ENCODE assay signal across 9 mouse cellular contexts in genomic region chr17:24000404-24000803, GRCm38 (mm10). TPM values are rescaled to one million over a fixed set of nuclear protein-coding genes. Genes with fewer than 3 reads are reported as not detected.
DNase-seq lines count a peak whose midpoint lies in the region; ATAC-seq and TF ChIP-seq lines count a peak whose summit lies in the region.
"Had no signal": no experiment of that assay in that cellular context is flagged by ENCODE, and none has a peak within 500 bp of the region (broad histone marks: within the 10 kb centered on the region; RNA-seq: fewer than 3 reads in every experiment).

No protein-coding gene starts in this region.

- no peaks in the 10 kb centered on the region for H3K79me3 ChIP-seq in C2C12 (ENCODE audit: low read depth)

- no peak for TF ChIP-seq CTCF in C2C12 (IDR thresholded peaks at IDR 0.05; ENCODE audit: control insufficient read depth, insufficient read depth, insufficient read length)

- H3K79me2 ChIP-seq in C2C12 (ENCODE audit: control insufficient read depth, insufficient read depth) = no peaks in the 10 kb centered on the region

- H3K4me3 ChIP-seq in C2C12 (ENCODE audit: insufficient read depth, poor library complexity, severe bottlenecking) = no peak overlapping the region
- no peak overlapping the region for H3K4me3 ChIP-seq in heart, embryonic 15.5 days
- no peak overlapping the region for H3K4me3 ChIP-seq in forebrain, embryonic 11.5 days (ENCODE audit: low read depth, low read length)
- H3K4me3 ChIP-seq in hindbrain, embryonic 14.5 days (replicated peaks; ENCODE audit: low read length) = no peak overlapping the region
- H3K4me3 ChIP-seq in embryonic facial prominence, embryonic 10.5 days = no peak overlapping the region

- 12% methylated on average over 5 of the region's 5 CpGs for WGBS in heart, embryonic 15.5 days
- 86% methylated on average over 5 of the region's 5 CpGs for WGBS in forebrain, embryonic 11.5 days
- WGBS in hindbrain, embryonic 14.5 days = 78% methylated on average over 5 of the region's 5 CpGs
- WGBS in embryonic facial prominence, embryonic 10.5 days = 68% methylated on average over 5 of the region's 5 CpGs

- no peak overlapping the region for H3K9ac ChIP-seq in heart, embryonic 15.5 days
- no peak overlapping the region for H3K9ac ChIP-seq in forebrain, embryonic 11.5 days (ENCODE audit: low read length)
- H3K9ac ChIP-seq in hindbrain, embryonic 14.5 days = no peak overlapping the region

- no peak overlapping the region for H3ac ChIP-seq in C2C12 (ENCODE audit: control insufficient read depth, insufficient read length, low read depth)

- peaks cover 20% of the 10 kb centered on the region for H3K4me1 ChIP-seq in heart, embryonic 15.5 days (replicated peaks)
- no peaks in the 10 kb centered on the region for H3K4me1 ChIP-seq in forebrain, embryonic 11.5 days (replicated peaks; ENCODE audit: control insufficient read depth, insufficient read depth, low read length)
- H3K4me1 ChIP-seq in hindbrain, embryonic 14.5 days (replicated peaks; ENCODE audit: control insufficient read depth, insufficient read depth, low read length) = no peaks in the 10 kb centered on the region
- H3K4me1 ChIP-seq in embryonic facial prominence, embryonic 10.5 days = peaks cover 13% of the 10 kb centered on the region

- peak overlapping the region; percentile 51 for H3K27ac ChIP-seq in heart, embryonic 15.5 days
- H3K27ac ChIP-seq in forebrain, embryonic 11.5 days (ENCODE audit: low read depth, low read length) = no peak overlapping the region
- no peak overlapping the region for H3K27ac ChIP-seq in hindbrain, embryonic 14.5 days
- no peak overlapping the region for H3K27ac ChIP-seq in embryonic facial prominence, embryonic 10.5 days (replicated peaks)

- H3K4me2 ChIP-seq in heart, embryonic 15.5 days = peak overlapping the region; percentile 6; the same call in 1 of the 2 replicates
- H3K4me2 ChIP-seq in forebrain, embryonic 11.5 days (ENCODE audit: low read depth, low read length, severe bottlenecking) = no peak overlapping the region
- H3K4me2 ChIP-seq in hindbrain, embryonic 14.5 days (replicated peaks) = no peak overlapping the region

- H3K27me3 ChIP-seq in C2C12 (ENCODE audit: control insufficient read depth, insufficient read depth, insufficient read length) = no peaks in the 10 kb centered on the region
- H3K27me3 ChIP-seq in heart, embryonic 15.5 days = peaks cover 11% of the 10 kb centered on the region
- H3K27me3 ChIP-seq in forebrain, embryonic 11.5 days (ENCODE audit: control insufficient read depth, insufficient read depth, low read length) = no peaks in the 10 kb centered on the region
- no peaks in the 10 kb centered on the region for H3K27me3 ChIP-seq in hindbrain, embryonic 14.5 days (ENCODE audit: control insufficient read depth, insufficient read depth, low read length)
- H3K27me3 ChIP-seq in embryonic facial prominence, embryonic 10.5 days (replicated peaks; ENCODE audit: low read depth, poor library complexity, severe bottlenecking) = no peaks in the 10 kb centered on the region

- peak; percentile 73 for ATAC-seq in heart, embryonic 15.5 days (replicated peaks; ENCODE audit: insufficient number of reproducible peaks, insufficient read depth, low FRiP score, low read depth)
- no peak for ATAC-seq in forebrain, embryonic 11.5 days (replicated peaks; ENCODE audit: low FRiP score)
- ATAC-seq in hindbrain, embryonic 14.5 days (ENCODE audit: low FRiP score) = no peak

- no peaks in the 10 kb centered on the region for H3K36me3 ChIP-seq in C2C12 (ENCODE audit: control insufficient read depth, insufficient read depth)
- no peaks in the 10 kb centered on the region for H3K36me3 ChIP-seq in heart, embryonic 15.5 days
- H3K36me3 ChIP-seq in forebrain, embryonic 11.5 days (ENCODE audit: control insufficient read depth, insufficient read depth, low read length) = no peaks in the 10 kb centered on the region
- H3K36me3 ChIP-seq in hindbrain, embryonic 14.5 days (replicated peaks; ENCODE audit: control insufficient read depth, insufficient read depth) = no peaks in the 10 kb centered on the region
- no peaks in the 10 kb centered on the region for H3K36me3 ChIP-seq in embryonic facial prominence, embryonic 10.5 days (replicated peaks)

- DNase-seq in adrenal gland, postnatal 25 days = peak; percentile 61
- peak; percentile 70 to 92 for DNase-seq in left cerebral cortex, adult 9 months (ENCODE audit: low spot score in 2 of 2)
- no peak for DNase-seq in forebrain, embryonic 11.5 days (ENCODE audit: low spot score)
- no peak for DNase-seq in cerebellum, postnatal 4 days (ENCODE audit: low spot score in 2 of 2)
- DNase-seq in hindbrain, embryonic 14.5 days (ENCODE audit: low spot score) = no peak
- no peak for DNase-seq in embryonic facial prominence, embryonic 10.5 days (ENCODE audit: low spot score)

- H3K9me3 ChIP-seq in heart, embryonic 15.5 days (replicated peaks) = no peaks in the 10 kb centered on the region
- H3K9me3 ChIP-seq in forebrain, embryonic 11.5 days (ENCODE audit: control insufficient read depth, low read length) = no peaks in the 10 kb centered on the region
- no peaks in the 10 kb centered on the region for H3K9me3 ChIP-seq in hindbrain, embryonic 14.5 days (ENCODE audit: control insufficient read depth, low read length)
- H3K9me3 ChIP-seq in embryonic facial prominence, embryonic 10.5 days = no peaks in the 10 kb centered on the region

TF ChIP-seq in C2C12, 6 proteins besides CTCF, POLR2A, EP300 and RAD21:
- no peak for TF ChIP-seq MYOG (IDR thresholded peaks at IDR 0.05; ENCODE audit: control insufficient read depth, extremely low read depth, insufficient read length)
- TF ChIP-seq USF1 (IDR thresholded peaks at IDR 0.05; ENCODE audit: low read depth) = no peak
- TF ChIP-seq MAX (IDR thresholded peaks at IDR 0.05) = peak; percentile 90
- peak; percentile 52 for TF ChIP-seq FOSL1 (IDR thresholded peaks at IDR 0.05; ENCODE audit: insufficient read depth, low read length, poor library complexity, severe bottlenecking)
- TF ChIP-seq CEBPB (IDR thresholded peaks at IDR 0.05; ENCODE audit: low read depth) = peak; percentile 28
- TF ChIP-seq MYOD1 (IDR thresholded peaks at IDR 0.05; ENCODE audit: control insufficient read depth, insufficient read length, low read depth) = peak; percentile 85

RNA-seq across cellular contexts. Expression of gene Prss22, which starts 2.5 kb away (rescaled TPM):
- 0.95 TPM for polyA plus RNA-seq in C2C12 (2012; fragmentation: generic; extraction: Trizol)
- total RNA-seq in adrenal gland, postnatal 25 days (2021) = not detected in 2 replicates
- 0.13 TPM in 1 of 2 replicates, not detected in the other for polyA plus RNA-seq in heart, embryonic 15.5 days (2015; fragmentation: Nextera tagmentation; extraction: Ambion mirVana)
- polyA plus RNA-seq in forebrain, embryonic 11.5 days (2014; fragmentation: Nextera tagmentation; extraction: Ambion mirVana) = not detected in 2 replicates
- polyA plus RNA-seq in hindbrain, embryonic 14.5 days (2014; fragmentation: Nextera tagmentation; extraction: Ambion mirVana) = not detected in 2 replicates
- 3.0 and 3.6 TPM in 2 replicates for polyA plus RNA-seq in embryonic facial prominence, embryonic 10.5 days (2016; fragmentation: Nextera tagmentation; extraction: Ambion mirVana)
- total RNA-seq: hematopoietic stem cell, adult 5-6 weeks had no signal

RNA-seq across cellular contexts. Expression of gene Prss30, which starts 20.0 kb away (rescaled TPM):
- 0.04 TPM for polyA plus RNA-seq in C2C12 (2012; fragmentation: generic; extraction: Trizol)
- 0.36 TPM in 1 of 2 replicates, not detected in the other for total RNA-seq in adrenal gland, postnatal 25 days (2021)
- polyA plus RNA-seq in heart, embryonic 15.5 days (2015; fragmentation: Nextera tagmentation; extraction: Ambion mirVana) = 0.34 TPM in 1 of 2 replicates, not detected in the other
- not detected in 2 replicates for polyA plus RNA-seq in forebrain, embryonic 11.5 days (2014; fragmentation: Nextera tagmentation; extraction: Ambion mirVana)
- not detected in 2 replicates for polyA plus RNA-seq in hindbrain, embryonic 14.5 days (2014; fragmentation: Nextera tagmentation; extraction: Ambion mirVana)
- not detected in 2 replicates for polyA plus RNA-seq in embryonic facial prominence, embryonic 10.5 days (2016; fragmentation: Nextera tagmentation; extraction: Ambion mirVana)
- total RNA-seq: hematopoietic stem cell, adult 5-6 weeks had no signal

RNA-seq across cellular contexts. Expression of gene Prss27, which starts 37.5 kb away (rescaled TPM):
- polyA plus RNA-seq in C2C12 (2012; fragmentation: generic; extraction: Trizol) = 0.16 TPM
- total RNA-seq in adrenal gland, postnatal 25 days (2021) = 0.43 TPM in 1 of 2 replicates, not detected in the other
- not detected in 2 replicates for polyA plus RNA-seq in heart, embryonic 15.5 days (2015; fragmentation: Nextera tagmentation; extraction: Ambion mirVana)
- polyA plus RNA-seq in forebrain, embryonic 11.5 days (2014; fragmentation: Nextera tagmentation; extraction: Ambion mirVana) = 0.15 TPM in 1 of 2 replicates, not detected in the other
- polyA plus RNA-seq in hindbrain, embryonic 14.5 days (2014; fragmentation: Nextera tagmentation; extraction: Ambion mirVana) = 0.16 TPM in 1 of 2 replicates, not detected in the other
- polyA plus RNA-seq in embryonic facial prominence, embryonic 10.5 days (2016; fragmentation: Nextera tagmentation; extraction: Ambion mirVana) = 0.11 and 0.24 TPM in 2 replicates
- total RNA-seq: hematopoietic stem cell, adult 5-6 weeks had no signal

RNA-seq across cellular contexts. Expression of gene Sbpl, which starts 45.3 kb away (rescaled TPM):
- polyA plus RNA-seq in C2C12 (2012; fragmentation: generic; extraction: Trizol) = not detected
- total RNA-seq in adrenal gland, postnatal 25 days (2021) = not detected in 2 replicates
- not detected in 2 replicates for polyA plus RNA-seq in heart, embryonic 15.5 days (2015; fragmentation: Nextera tagmentation; extraction: Ambion mirVana)
- polyA plus RNA-seq in forebrain, embryonic 11.5 days (2014; fragmentation: Nextera tagmentation; extraction: Ambion mirVana) = not detected in 2 replicates
- not detected in 2 replicates for polyA plus RNA-seq in hindbrain, embryonic 14.5 days (2014; fragmentation: Nextera tagmentation; extraction: Ambion mirVana)
- polyA plus RNA-seq in embryonic facial prominence, embryonic 10.5 days (2016; fragmentation: Nextera tagmentation; extraction: Ambion mirVana) = not detected in 2 replicates
- total RNA-seq: hematopoietic stem cell, adult 5-6 weeks had no signal

RNA-seq across cellular contexts. Expression of gene Sbp, which starts 58.9 kb away (rescaled TPM):
- polyA plus RNA-seq in C2C12 (2012; fragmentation: generic; extraction: Trizol) = not detected
- not detected in 2 replicates for total RNA-seq in adrenal gland, postnatal 25 days (2021)
- not detected in 2 replicates for polyA plus RNA-seq in heart, embryonic 15.5 days (2015; fragmentation: Nextera tagmentation; extraction: Ambion mirVana)
- polyA plus RNA-seq in forebrain, embryonic 11.5 days (2014; fragmentation: Nextera tagmentation; extraction: Ambion mirVana) = not detected in 2 replicates
- polyA plus RNA-seq in hindbrain, embryonic 14.5 days (2014; fragmentation: Nextera tagmentation; extraction: Ambion mirVana) = not detected in 2 replicates
- not detected in 2 replicates for polyA plus RNA-seq in embryonic facial prominence, embryonic 10.5 days (2016; fragmentation: Nextera tagmentation; extraction: Ambion mirVana)
- total RNA-seq: hematopoietic stem cell, adult 5-6 weeks had no signal

Comparison
In these comparisons a context has a peak if more than half of its experiments do, and no peak if none do; other contexts are left out.
1. DNase-seq: peak in adrenal gland, postnatal 25 days (single experiment) and left cerebral cortex, adult 9 months (2 of 2); none in forebrain, embryonic 11.5 days (single experiment), cerebellum, postnatal 4 days (0 of 2), hindbrain, embryonic 14.5 days (single experiment) and embryonic facial prominence, embryonic 10.5 days (single experiment).